Mouse (Mus musculus) olfactory bulb, adult 2 months (tissue): ENCODE data around the gene Cnnm1.

Experiments used
- CTCF ChIP-seq: fragments of 200-500 bp; IDR thresholded peaks from 2 replicates; pipeline ENCODE4 v1.5.1; 2012; ENCODE audit warnings: low read depth, mild to moderate bottlenecking, low read length, moderate library complexity; ENCODE audit not compliant: insufficient read depth
- POLR2A ChIP-seq: fragments of 200-500 bp; IDR thresholded peaks from 2 replicates; pipeline ENCODE4 v1.6.1; 2012; ENCODE audit warnings: mild to moderate bottlenecking, low read depth, low read length, moderate library complexity; ENCODE audit not compliant: insufficient read depth

DNA sequence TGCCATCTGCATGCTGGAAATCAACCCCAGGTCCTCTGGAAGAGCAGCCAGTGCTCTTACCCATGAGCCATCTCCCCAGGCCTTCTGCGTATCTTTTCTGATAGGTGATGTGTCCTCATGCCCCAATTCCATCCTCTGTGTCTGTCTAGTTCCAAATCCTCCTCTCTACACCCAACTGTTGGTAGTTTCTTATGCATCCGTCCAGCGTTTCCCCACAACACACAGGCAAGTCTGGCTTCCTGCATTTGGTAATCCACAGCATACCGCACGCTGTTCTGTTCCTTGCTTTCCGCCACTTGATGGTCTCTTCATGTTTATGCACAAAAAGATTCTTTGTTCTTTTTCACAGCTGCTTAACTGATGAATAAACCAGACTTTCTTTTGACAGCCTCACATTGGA is 77.1 kb downstream of the Cnnm1 start:
- TF ChIP-seq POLR2A (no peak), CTCF (no peak)
